ENCODE assay signal across 11 mouse cellular contexts in genomic region chr7:65373336-65373735, GRCm38 (mm10).
A peak's percentile ranks its signal among the peaks of the same experiment; 100 is the strongest.
DNase-seq lines count a peak whose midpoint lies in the region; ATAC-seq and TF ChIP-seq lines count a peak whose summit lies in the region.
"Had no signal": no experiment of that assay in that cellular context is flagged by ENCODE, and none has a peak within 500 bp of the region (broad histone marks: within the 10 kb centered on the region; RNA-seq: fewer than 3 reads in every experiment).

No protein-coding gene starts in this region.

- H3K27me3 ChIP-seq in neural tube, embryonic 15.5 days (replicated peaks), result no peaks in the 10 kb centered on the region
- H3K27me3 ChIP-seq: embryonic facial prominence, embryonic 13.5 days; limb, embryonic 13.5 days had no signal

- H3K36me3 ChIP-seq in neural tube, embryonic 15.5 days, result no peaks in the 10 kb centered on the region
- H3K36me3 ChIP-seq: embryonic facial prominence, embryonic 13.5 days; limb, embryonic 13.5 days had no signal

- 70% methylated on average over 8 of the region's 8 CpGs for WGBS in neural tube, embryonic 15.5 days

- no peak overlapping the region for H3K4me3 ChIP-seq in layer of hippocampus, adult 2 months
- H3K4me3 ChIP-seq in neural tube, embryonic 15.5 days (replicated peaks), result no peak overlapping the region
- H3K4me3 ChIP-seq: embryonic facial prominence, embryonic 13.5 days; limb, embryonic 13.5 days had no signal

- peak overlapping the region; percentile 37; the same call in 1 of the 2 replicates for H3K27ac ChIP-seq in layer of hippocampus, adult 2 months
- H3K27ac ChIP-seq in neural tube, embryonic 15.5 days (replicated peaks), result no peak overlapping the region
- H3K27ac ChIP-seq: embryonic facial prominence, embryonic 13.5 days; limb, embryonic 13.5 days had no signal

- TF ChIP-seq CTCF in layer of hippocampus, adult 2 months (conservative IDR thresholded peaks at IDR 0.05), result no peak

- no peak overlapping the region for H3K9ac ChIP-seq in neural tube, embryonic 15.5 days (replicated peaks)
- H3K9ac ChIP-seq: embryonic facial prominence, embryonic 13.5 days; limb, embryonic 13.5 days had no signal

- H3K4me2 ChIP-seq in neural tube, embryonic 15.5 days, result no peak overlapping the region
- H3K4me2 ChIP-seq: embryonic facial prominence, embryonic 13.5 days; limb, embryonic 13.5 days had no signal

- H3K4me1 ChIP-seq in neural tube, embryonic 15.5 days, result peaks cover 18% of the 10 kb centered on the region

- no peak for ATAC-seq in neural tube, embryonic 15.5 days (ENCODE audit: low FRiP score)

- H3K9me3 ChIP-seq in neural tube, embryonic 15.5 days (replicated peaks), result no peaks in the 10 kb centered on the region
- H3K9me3 ChIP-seq: embryonic facial prominence, embryonic 13.5 days; limb, embryonic 13.5 days had no signal

- DNase-seq in layer of hippocampus, adult 2 months (ENCODE audit: low spot score in 2 of 2), result no peak
- no peak for DNase-seq in layer of hippocampus, postnatal 10 days (ENCODE audit: low spot score in 2 of 2)
- DNase-seq in brain, adult 2 months (ENCODE audit: low read depth, low spot score), result peak; percentile 43
- peak; percentile 37 for DNase-seq in kidney, postnatal 14 days
- DNase-seq in thymus, adult 18-20 months, result peak; percentile 19 to 27
- DNase-seq in gastrocnemius, postnatal 25 days, result no peak
- no peak for DNase-seq in cerebellum, adult 8-10 months
- DNase-seq: retina, postnatal 1 day had no signal

Comparison
In these comparisons a context has a peak if more than half of its experiments do, and no peak if none do; other contexts are left out.
1. DNase-seq: peak in brain, adult 2 months (single experiment), kidney, postnatal 14 days (single experiment) and thymus, adult 18-20 months (2 of 2); none in layer of hippocampus, adult 2 months (0 of 2), layer of hippocampus, postnatal 10 days (0 of 2), gastrocnemius, postnatal 25 days (single experiment) and cerebellum, adult 8-10 months (single experiment).